Mouse (Mus musculus) liver, embryonic 14.5 days (tissue): ENCODE data around the gene Mif4gd. TPM values are rescaled to one million over a fixed set of nuclear protein-coding genes. Genes with fewer than 3 reads are reported as not detected.

Source experiments
- ATAC-seq: fragments of 200-750 bp; cut with Nextera tagmentation; 2 replicates; pipeline ENCODE4 v1.8.0; 2017; ENCODE audit warnings: moderate number of reproducible peaks, mild to moderate bottlenecking, moderate library complexity; ENCODE audit not compliant: insufficient read depth
- DNase-seq, 3 experiments: peaks; one replicate each; pipeline ENCODE4 v3.0.0-alpha.2; 2012 to 2013; ENCODE audit warnings: low read depth in 3 of 3, low spot score in 3 of 3
- H3K27ac ChIP-seq: fragments of 300-500 bp; sonication (generic); 2 replicates; pipeline ENCODE4 v1.5.1; 2014; ENCODE audit warnings: moderate library complexity, mild to moderate bottlenecking, control low read depth, inconsistent platforms
- H3K27me3 ChIP-seq: fragments of 300-500 bp; sonication (generic); 2 replicates; pipeline ENCODE4 v1.6.1; 2014; ENCODE audit warnings: mild to moderate bottlenecking, low read length, moderate library complexity; ENCODE audit not compliant: control insufficient read depth, insufficient read depth
- H3K36me3 ChIP-seq: fragments of 300-500 bp; sonication (generic); replicated peaks from 2 replicates; pipeline ENCODE4 v1.6.1; 2014; ENCODE audit warnings: low read depth; ENCODE audit not compliant: control insufficient read depth, insufficient read depth
- H3K4me1 ChIP-seq, 2 experiments: fragments of 200-500 bp in 1 of 2; fragments of 300-500 bp in 1 of 2; sonication (generic) in 1 of 2; replicated peaks; 2 replicates each; pipeline ENCODE4 v1.6.1; 2012 to 2014; ENCODE audit warnings: antibody characterized with exemption in 1 of 2, inconsistent platforms in 1 of 2, low read length in 1 of 2; ENCODE audit not compliant: control insufficient read depth in 2 of 2, insufficient read depth in 2 of 2
- H3K4me2 ChIP-seq: fragments of 300-500 bp; sonication (generic); 2 replicates; pipeline ENCODE4 v1.6.1; 2014; ENCODE audit warnings: low read depth, mild to moderate bottlenecking, control low read depth, moderate library complexity
- H3K4me3 ChIP-seq, 2 experiments: fragments of 200-500 bp in 1 of 2; fragments of 300-500 bp in 1 of 2; sonication (generic) in 1 of 2; 2 replicates each; pipeline ENCODE4 v1.5.1; 2012 to 2014; ENCODE audit warnings: low read depth in 2 of 2, low read length in 2 of 2, mild to moderate bottlenecking in 2 of 2, control low read depth in 1 of 2, inconsistent platforms in 1 of 2, moderate library complexity in 1 of 2; ENCODE audit not compliant: insufficient read depth in 1 of 2
- H3K9ac ChIP-seq: fragments of 300-500 bp; sonication (generic); replicated peaks from 2 replicates; pipeline ENCODE4 v1.6.1; 2014; ENCODE audit warnings: mild to moderate bottlenecking, control low read depth, moderate library complexity
- H3K9me3 ChIP-seq: fragments of 300-500 bp; sonication (generic); 2 replicates; pipeline ENCODE4 v1.6.1; 2016; ENCODE audit warnings: low read length, mixed read lengths; ENCODE audit not compliant: control insufficient read depth
- CTCF ChIP-seq: IDR thresholded peaks from 2 replicates; pipeline ENCODE4 v1.5.1; 2016; ENCODE audit warnings: antibody characterized with exemption, low read depth, control low read depth
- EP300 ChIP-seq: IDR thresholded peaks from 2 replicates; pipeline ENCODE4 v1.6.1; 2016; ENCODE audit warnings: antibody characterized with exemption, low read depth
- WGBS: fragments of 180-500 bp; shearing (Covaris S2); extraction: QIAGEN DNeasy Blood & Tissue Kit; methylation state at CpG from one replicate; pipeline ENCODE4 v1.1.7; 2014; ENCODE audit not compliant: insufficient replicate concordance; 5-methylcytosine and 5-hydroxymethylcytosine counted together
- polyA plus RNA-seq, 2 experiments: library from polyadenylated mRNA; depleted of rRNA in 1 of 2; stranded (reverse) in 1 of 2; unstranded in 1 of 2; fragments of >200 nt; fragmentation: Nextera tagmentation in 1 of 2; extraction: Ambion mirVana in 1 of 2; gene quantifications; 2 replicates each; pipeline versions ENCODE4 v1.2.1 to v1.2.3; 2012 to 2014

The Mif4gd gene
- polyA plus RNA-seq, 2 experiments, result 25.6 TPM

GRCm38 (mm10) chr11:115644308-115644707 is 31.5 kb upstream of the Mif4gd start:
- H3K36me3 ChIP-seq, result peaks cover 5% of the 10 kb centered on the region

DNA sequence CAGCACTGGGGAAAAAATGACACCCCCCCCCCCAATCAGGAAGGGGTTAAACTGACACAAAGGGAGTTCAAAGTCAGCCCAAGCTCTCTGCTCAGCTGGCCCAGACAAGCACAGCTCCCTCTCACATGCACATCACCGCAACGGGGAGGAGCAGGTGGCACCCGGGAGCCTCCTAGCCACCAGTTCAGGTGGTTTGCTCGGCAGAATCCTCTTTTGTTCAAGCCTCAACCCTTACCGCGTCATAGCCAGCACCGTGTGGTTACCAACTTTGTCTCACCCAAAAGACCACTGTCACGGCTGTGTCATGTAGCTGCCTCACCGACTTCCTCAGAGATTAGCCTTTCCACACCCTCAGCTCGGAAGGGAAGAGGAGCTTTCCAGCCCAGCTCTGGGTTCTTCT is 30.5 kb upstream of the Mif4gd start:
- no peak for ATAC-seq
- Histone ChIP-seq H3K4me3 (no peak overlapping the region), H3K36me3 (peaks cover 5% of the 10 kb centered on the region), H3K27me3 (no peaks in the 10 kb centered on the region), H3K27ac (no peak overlapping the region), H3K4me1 (peaks cover 0 to 4% of the 10 kb centered on the region in 2 experiments; a peak in 2 of 4 replicates), H3K9ac (no peak overlapping the region), H3K9me3 (no peaks in the 10 kb centered on the region), H3K4me2 (no peak overlapping the region)
- TF ChIP-seq EP300, result no peak
- no peak for TF ChIP-seq CTCF
- no peak for DNase-seq
- WGBS, result 41% methylated on average over 10 of the region's 10 CpGs

More at GRCm38 (mm10) chr11:115644308-115644707, 31.5 kb upstream of the Mif4gd start:
- DNase-seq (no peak), ATAC-seq (no peak)
- no peak overlapping the region for H3K9ac ChIP-seq
- H3K4me1 ChIP-seq, result peaks cover 0 to 4% of the 10 kb centered on the region in 2 experiments; a peak in 2 of 4 replicates
- WGBS, result 79% methylated on average over 13 of the region's 13 CpGs
- no peaks in the 10 kb centered on the region for H3K9me3 ChIP-seq
- no peaks in the 10 kb centered on the region for H3K27me3 ChIP-seq
- TF ChIP-seq EP300, result no peak
- no peak for TF ChIP-seq CTCF
- H3K27ac ChIP-seq, result no peak overlapping the region
- no peak overlapping the region for H3K4me3 ChIP-seq
- no peak overlapping the region for H3K4me2 ChIP-seq

- Histone ChIP-seq H3K36me3 (peaks cover 5% of the 10 kb centered on the region), H3K9me3 (no peaks in the 10 kb centered on the region), H3K4me2 (no peak overlapping the region), H3K27ac (no peak overlapping the region), H3K4me3 (no peak overlapping the region), H3K27me3 (no peaks in the 10 kb centered on the region), H3K9ac (no peak overlapping the region), H3K4me1 (peaks cover 0 to 4% of the 10 kb centered on the region in 2 experiments; a peak in 2 of 4 replicates)
- ATAC-seq (no peak), DNase-seq (no peak)
- 88% methylated on average over 2 of the region's 2 CpGs for WGBS
- TF ChIP-seq CTCF (no peak), EP300 (no peak)
Observed at GRCm38 (mm10) chr11:115642705-115643104, 29.9 kb upstream of the Mif4gd start.

DNA sequence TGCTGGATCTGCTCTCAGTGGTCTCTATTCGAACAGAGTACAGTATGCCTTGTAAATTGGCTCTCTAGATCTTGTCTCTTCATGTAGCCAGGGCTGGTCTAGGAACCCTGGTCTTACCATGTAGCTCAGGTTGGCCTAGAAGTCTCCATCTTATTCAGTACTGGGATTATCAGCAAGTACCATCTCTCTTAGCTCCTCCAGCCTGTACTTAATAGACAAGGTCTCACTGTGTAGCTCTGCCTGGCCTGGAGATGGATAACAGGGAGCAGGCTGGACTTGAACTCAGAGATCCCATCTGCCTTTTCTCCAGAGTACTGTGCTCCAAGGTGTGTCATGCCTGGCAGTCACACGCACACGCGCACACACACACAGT is 28.9 kb upstream of the Mif4gd start:
- H3K27me3 ChIP-seq, result no peaks in the 10 kb centered on the region
- H3K27ac ChIP-seq, result no peak overlapping the region
- 77% methylated on average over 4 of the region's 4 CpGs for WGBS
- H3K9me3 ChIP-seq, result no peaks in the 10 kb centered on the region
- H3K4me2 ChIP-seq, result no peak overlapping the region
- H3K4me1 ChIP-seq, result peaks cover 0 to 4% of the 10 kb centered on the region in 2 experiments; a peak in 2 of 4 replicates
- no peak overlapping the region for H3K9ac ChIP-seq
- ATAC-seq (no peak), DNase-seq (no peak)
- TF ChIP-seq CTCF (no peak), EP300 (no peak)
- H3K4me3 ChIP-seq, result no peak overlapping the region
- peaks cover 5% of the 10 kb centered on the region for H3K36me3 ChIP-seq

DNA sequence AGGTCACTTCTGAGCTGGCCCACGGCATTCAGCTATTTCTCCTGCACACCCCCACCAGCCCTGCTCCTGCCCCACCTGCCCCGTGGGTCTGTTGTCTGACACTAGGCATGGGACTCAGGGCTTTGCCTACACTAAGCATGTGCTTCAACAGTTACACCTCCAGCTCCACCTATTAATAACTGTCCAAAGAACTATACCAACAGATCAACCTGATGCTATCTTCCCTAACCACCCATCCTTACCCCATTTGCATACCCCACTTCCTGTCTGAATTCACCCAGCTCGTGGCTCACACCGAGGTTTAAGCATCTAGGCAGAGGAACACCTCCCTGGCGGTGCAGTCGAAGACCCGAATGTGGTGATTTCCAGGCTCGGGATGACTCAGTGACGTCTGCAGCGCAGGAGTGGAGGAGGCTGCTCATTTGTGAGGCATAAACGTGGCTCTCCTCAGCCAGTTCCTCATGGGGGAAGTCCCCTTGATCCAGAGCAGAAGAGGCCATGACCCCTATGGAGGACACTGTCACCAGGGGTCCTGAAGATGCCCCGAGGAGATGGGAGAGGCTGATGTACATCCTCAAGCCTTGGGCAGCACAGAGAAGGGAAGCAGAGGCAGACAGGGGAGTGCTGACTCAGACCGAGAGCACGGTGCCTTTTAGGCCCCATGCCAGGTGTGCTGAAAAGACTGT is 28.4 kb upstream of the Mif4gd start:
- no peak overlapping the region for H3K27ac ChIP-seq
- no peak overlapping the region for H3K9ac ChIP-seq
- no peak for DNase-seq
- no peak for ATAC-seq
- H3K4me2 ChIP-seq, result no peak overlapping the region
- H3K27me3 ChIP-seq, result no peaks in the 10 kb centered on the region
- 12% methylated on average over 14 of the region's 14 CpGs for WGBS
- no peaks in the 10 kb centered on the region for H3K9me3 ChIP-seq
- TF ChIP-seq CTCF (no peak), EP300 (no peak)
- peaks cover 0 to 4% of the 10 kb centered on the region in 2 experiments; a peak in 2 of 4 replicates for H3K4me1 ChIP-seq
- peaks cover 3% of the 10 kb centered on the region for H3K36me3 ChIP-seq
- no peak overlapping the region for H3K4me3 ChIP-seq
